Comparison of ENCODE assay signal across 22 mouse cellular contexts in genomic region chr16:10080121-10080679, GRCm38 (mm10).
"Had no signal": no experiment of that assay in that cellular context is flagged by ENCODE, and none has a peak within 500 bp of the region (broad histone marks: within the 10 kb centered on the region; RNA-seq: fewer than 3 reads in every experiment).

No protein-coding gene starts in this region.

- H3K27me3 ChIP-seq: heart, embryonic 12.5 days; hindbrain, embryonic 12.5 days; intestine, embryonic 15.5 days; limb, embryonic 13.5 days; limb, embryonic 15.5 days; liver, embryonic 12.5 days had no signal

- H3K4me3 ChIP-seq: gastrocnemius, adult 2 months; heart, embryonic 12.5 days; hindbrain, embryonic 10.5 days; hindbrain, embryonic 12.5 days; intestine, embryonic 15.5 days; left cerebral cortex, adult 2 months; limb, embryonic 13.5 days; limb, embryonic 15.5 days; liver, embryonic 12.5 days had no signal

- H3K27ac ChIP-seq: gastrocnemius, adult 2 months; hindbrain, embryonic 10.5 days; hindbrain, embryonic 12.5 days; hindbrain, embryonic 14.5 days; intestine, embryonic 15.5 days; left cerebral cortex, adult 2 months; limb, embryonic 13.5 days; limb, embryonic 15.5 days; liver, embryonic 12.5 days; liver, embryonic 14.5 days had no signal

- H3K4me1 ChIP-seq: heart, embryonic 12.5 days; hindbrain, embryonic 10.5 days; hindbrain, embryonic 12.5 days; intestine, embryonic 15.5 days; limb, embryonic 13.5 days; limb, embryonic 15.5 days; liver, embryonic 12.5 days had no signal

- H3K36me3 ChIP-seq: heart, embryonic 12.5 days; hindbrain, embryonic 10.5 days; hindbrain, embryonic 12.5 days; intestine, embryonic 15.5 days; limb, embryonic 13.5 days; limb, embryonic 15.5 days; liver, embryonic 12.5 days had no signal

- H3K9me3 ChIP-seq: heart, embryonic 12.5 days; hindbrain, embryonic 10.5 days; hindbrain, embryonic 12.5 days; intestine, embryonic 15.5 days; limb, embryonic 13.5 days; limb, embryonic 15.5 days; liver, embryonic 12.5 days had no signal

- DNase-seq: gastrocnemius, adult 2 months; gastrocnemius, postnatal 10 days; gastrocnemius, postnatal 25 days; heart, adult 18-20 months; heart, postnatal 10 days; heart, postnatal 4 days; kidney, adult 18-20 months; kidney, adult 8-10 months; kidney, postnatal 10 days; kidney, postnatal 25 days; kidney, postnatal 4 days; lung, adult 18-20 months had no signal
